Mouse (Mus musculus) small intestine, adult 2 months (tissue): ENCODE data around the gene Cacna2d1.

ENCODE experiments used
- CTCF ChIP-seq: fragments of 200-500 bp; IDR thresholded peaks from 2 replicates; pipeline ENCODE4 v1.5.1; 2012; ENCODE audit warnings: low read depth, mild to moderate bottlenecking, control low read depth, inconsistent platforms, low read length, moderate library complexity, mixed read lengths; ENCODE audit not compliant: insufficient replicate concordance, insufficient read length; ENCODE audit errors: extremely low read depth
- POLR2A ChIP-seq: fragments of 200-500 bp; IDR thresholded peaks from 2 replicates; pipeline ENCODE4 v1.6.1; 2012; ENCODE audit warnings: low read depth, mild to moderate bottlenecking, control low read depth, inconsistent platforms, low read length, moderate library complexity

- TF ChIP-seq POLR2A (no peak), CTCF (no peak)
Observed at GRCm38 (mm10) chr5:16294708-16295107, 360.2 kb downstream of the Cacna2d1 start.
